Mouse (Mus musculus) bone marrow macrophage, adult 2 months (primary cell): ENCODE data around the gene Atoh8. TPM values are rescaled to one million over a fixed set of nuclear protein-coding genes. Genes with fewer than 3 reads are reported as not detected.

Experiments used
- H3K27ac ChIP-seq: 2 replicates; pipeline ENCODE4 v1.5.1; 2012; ENCODE audit warnings: low read depth, low read length; ENCODE audit not compliant: insufficient read depth
- H3K4me1 ChIP-seq: 2 replicates; pipeline ENCODE4 v1.6.1; 2012; ENCODE audit warnings: low read length; ENCODE audit not compliant: control insufficient read depth, insufficient read depth
- H3K4me3 ChIP-seq: 2 replicates; pipeline ENCODE4 v1.5.1; 2012; ENCODE audit warnings: mild to moderate bottlenecking, low read length, moderate library complexity; ENCODE audit not compliant: insufficient read depth
- CTCF ChIP-seq: IDR thresholded peaks from 2 replicates; pipeline ENCODE4 v1.5.1; 2012; ENCODE audit warnings: low read depth, mild to moderate bottlenecking, low read length, moderate library complexity
- POLR2A ChIP-seq: IDR thresholded peaks from 2 replicates; pipeline ENCODE4 v1.6.1; 2012; ENCODE audit warnings: mild to moderate bottlenecking, low read depth, low read length, borderline replicate concordance
- polyA plus RNA-seq: library from polyadenylated mRNA; stranded (reverse); fragments of >200 nt; gene quantifications from 2 replicates; pipeline ENCODE4 v1.2.4, GENCODE M21; 2012; ENCODE audit not compliant: missing spikeins, insufficient read depth, insufficient read length

Atoh8 gene
- polyA plus RNA-seq, 1 experiment = not detected

- H3K4me1 ChIP-seq = no peaks in the 10 kb centered on the region
- H3K27ac ChIP-seq = no peak overlapping the region
- H3K4me3 ChIP-seq = no peak overlapping the region
- TF ChIP-seq POLR2A (no peak), CTCF (no peak)
These were observed 19.9 kb upstream of the Atoh8 start for GRCm38 (mm10) chr6:72255294-72255693.

GRCm38 (mm10) chr6:72254588-72255075 is 19.3 kb upstream of the Atoh8 start:
- no peak for TF ChIP-seq CTCF
- TF ChIP-seq POLR2A = no peak

GRCm38 (mm10) chr6:72253911-72254587 is 18.7 kb upstream of the Atoh8 start:
- no peaks in the 10 kb centered on the region for H3K4me1 ChIP-seq
- H3K4me3 ChIP-seq = no peak overlapping the region
- TF ChIP-seq POLR2A (no peak), CTCF (no peak)
- H3K27ac ChIP-seq = no peak overlapping the region

More at GRCm38 (mm10) chr6:72254588-72255075, 19.3 kb upstream of the Atoh8 start:
- no peaks in the 10 kb centered on the region for H3K4me1 ChIP-seq
- H3K27ac ChIP-seq = no peak overlapping the region
- no peak overlapping the region for H3K4me3 ChIP-seq

- Histone ChIP-seq H3K27ac (no peak overlapping the region), H3K4me1 (no peaks in the 10 kb centered on the region), H3K4me3 (no peak overlapping the region)
- TF ChIP-seq CTCF (no peak), POLR2A (no peak)
These were observed 17.8 kb upstream of the Atoh8 start for GRCm38 (mm10) chr6:72253168-72253567.

- Histone ChIP-seq H3K27ac (no peak overlapping the region), H3K4me1 (no peaks in the 10 kb centered on the region), H3K4me3 (no peak overlapping the region)
- no peak for TF ChIP-seq POLR2A
- no peak for TF ChIP-seq CTCF
These were observed 17.1 kb upstream of the Atoh8 start for GRCm38 (mm10) chr6:72252433-72252832.

GRCm38 (mm10) chr6:72249981-72250380 is 14.6 kb upstream of the Atoh8 start:
- H3K27ac ChIP-seq = no peak overlapping the region
- H3K4me3 ChIP-seq = no peak overlapping the region
- peaks cover 6% of the 10 kb centered on the region for H3K4me1 ChIP-seq
- no peak for TF ChIP-seq POLR2A
- no peak for TF ChIP-seq CTCF

- Histone ChIP-seq H3K27ac (no peak overlapping the region), H3K4me3 (no peak overlapping the region), H3K4me1 (peaks cover 6% of the 10 kb centered on the region)
- TF ChIP-seq POLR2A (no peak), CTCF (no peak)
These were observed 13.0 kb upstream of the Atoh8 start for GRCm38 (mm10) chr6:72248150-72248914.

GRCm38 (mm10) chr6:72246303-72246702 is 10.9 kb upstream of the Atoh8 start:
- H3K4me3 ChIP-seq = no peak overlapping the region
- no peak for TF ChIP-seq CTCF
- TF ChIP-seq POLR2A = no peak
- H3K4me1 ChIP-seq = peaks cover 6% of the 10 kb centered on the region
- H3K27ac ChIP-seq = no peak overlapping the region

- TF ChIP-seq POLR2A (no peak), CTCF (no peak)
- H3K27ac ChIP-seq = no peak overlapping the region
These were observed 9.3 kb upstream of the Atoh8 start for GRCm38 (mm10) chr6:72244569-72245285.

More at GRCm38 (mm10) chr6:72244569-72245285, 9.3 kb upstream of the Atoh8 start:
- peaks cover 6% of the 10 kb centered on the region for H3K4me1 ChIP-seq
- no peak overlapping the region for H3K4me3 ChIP-seq
